Mouse (Mus musculus): Measurements from ENCODE around the gene Ndel1.

DNA sequence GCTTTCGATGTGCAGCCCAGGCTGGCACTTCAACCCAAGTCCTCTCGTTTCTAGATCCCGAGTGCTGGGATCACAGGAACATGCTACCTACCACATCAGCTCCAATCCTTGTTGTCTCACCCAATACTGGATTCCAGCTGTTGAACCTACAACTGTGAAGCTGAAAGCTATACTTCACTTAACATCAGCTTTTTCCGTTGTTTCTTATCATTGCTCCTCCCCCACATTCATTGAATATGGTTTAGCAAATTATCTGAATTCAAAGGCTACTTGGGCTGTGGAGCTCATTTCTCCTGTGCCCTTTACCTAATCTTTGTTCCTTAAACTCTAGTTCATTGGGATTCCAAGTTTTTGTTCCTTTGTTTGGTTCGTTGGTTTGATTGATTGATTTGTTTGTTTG, 7.2 kb upstream of the Ndel1 start:
- no peak for TF ChIP-seq CTCF (conservative IDR thresholded peaks at IDR 0.05 in 1 of 2, IDR thresholded peaks at IDR 0.05 in 1 of 2; ENCODE audit: low read depth in 2 of 2, low read length in 2 of 2)
- TF ChIP-seq EP300 (IDR thresholded peaks at IDR 0.05; ENCODE audit: low read length) = no peak
- no peak for TF ChIP-seq MAFK (IDR thresholded peaks at IDR 0.05; ENCODE audit: insufficient replicate concordance, low read length)
- TF ChIP-seq IRF4 (IDR thresholded peaks at IDR 0.05; ENCODE audit: low read depth, low read length) = no peak
- no peak for TF ChIP-seq E2F4 (IDR thresholded peaks at IDR 0.05; ENCODE audit: insufficient replicate concordance, low read depth, low read length)
